Mouse (Mus musculus): Measurements from ENCODE around the gene Cbr2.

Cbr2 gene

GRCm38 (mm10) chr11:120679909-120680308 lies 52.0 kb downstream of the Cbr2 start:
- in situ Hi-C loops (cut with MboI, MseI): no loop called here
